Mouse (Mus musculus) large intestine, adult 2 months (tissue): Measurements from ENCODE around the gene Map7. TPM values are rescaled to one million over a fixed set of nuclear protein-coding genes. Genes with fewer than 3 reads are reported as not detected.

ENCODE experiments used
- DNase-seq: peaks from one replicate; pipeline ENCODE4 v3.0.0-alpha.2; 2012; ENCODE audit warnings: low read depth, low spot score
- WGBS: fragments of 180-500 bp; shearing (Covaris S2); methylation state at CpG from one replicate; pipeline ENCODE4 v1.1.7; 2018; 5-methylcytosine and 5-hydroxymethylcytosine counted together
- polyA plus RNA-seq: library from polyadenylated mRNA; depleted of rRNA; stranded (reverse); fragments of >200 nt; gene quantifications from 2 replicates; pipeline ENCODE4 v1.2.3, GENCODE M21; 2012; rRNA removed

Map7 gene
- polyA plus RNA-seq, 1 experiment, result 21.6 TPM

GRCm38 (mm10) chr10:20313941-20314340 lies 165.7 kb downstream of the Map7 start:
- DNase-seq, result no peak

GRCm38 (mm10) chr10:20314797-20315196 lies 166.5 kb downstream of the Map7 start:
- WGBS, result 38% methylated on average over 2 of the region's 2 CpGs
- no peak for DNase-seq

More at GRCm38 (mm10) chr10:20313941-20314340, 165.7 kb downstream of the Map7 start:
- WGBS, result 58% methylated on average over 4 of the region's 4 CpGs

GRCm38 (mm10) chr10:20317466-20317865 lies 169.2 kb downstream of the Map7 start:
- DNase-seq, result no peak
- WGBS, result 70% methylated on average over 5 of the region's 5 CpGs

GRCm38 (mm10) chr10:20326226-20326625 lies 178.0 kb downstream of the Map7 start:
- DNase-seq, result no peak

Other genes starting within 250 kb of the Map7 start
- 25.1 and 35.5 TPM in 2 replicates for gene Pex7, start 240.8 kb upstream of the Map7 start, polyA plus RNA-seq
- gene Map3k5, start 214.0 kb upstream of the Map7 start, polyA plus RNA-seq, result 3.9 and 4.0 TPM in 2 replicates
- gene Bclaf1, start 164.0 kb downstream of the Map7 start, polyA plus RNA-seq, result 10.3 and 18.4 TPM in 2 replicates
- 2.1 and 3.5 TPM in 2 replicates for gene Mtfr2, start 199.3 kb downstream of the Map7 start, polyA plus RNA-seq